Mouse (Mus musculus): Measurements from ENCODE around the gene Asgr2.
"Not testable (repeated sequence)": the region's sequence is repeated elsewhere in the genome, so short reads cannot be mapped to it uniquely, and the experiment has no call there.

Asgr2 gene

DNA sequence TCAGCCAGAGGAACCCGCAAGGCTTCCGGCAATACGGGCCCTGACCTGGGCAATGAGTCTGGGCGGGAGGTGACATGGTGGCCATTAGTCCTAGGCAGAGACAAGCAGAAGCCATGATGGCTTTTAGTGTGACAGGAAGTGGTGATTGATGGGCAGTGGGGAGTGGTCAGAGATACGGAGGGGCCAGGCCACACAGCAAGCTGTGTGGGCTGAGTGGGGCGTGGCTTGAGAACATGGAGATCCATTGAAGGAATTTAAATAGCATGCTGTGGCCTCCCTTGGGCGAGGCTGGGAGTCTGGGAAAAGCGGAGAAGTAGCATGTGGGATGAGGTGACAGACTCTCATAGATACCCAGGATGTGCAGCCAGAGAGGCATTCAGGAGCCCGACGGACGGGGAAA, 5.0 kb downstream of the Asgr2 start:
- no peak for DNase-seq (ENCODE audit: low spot score)

DNA sequence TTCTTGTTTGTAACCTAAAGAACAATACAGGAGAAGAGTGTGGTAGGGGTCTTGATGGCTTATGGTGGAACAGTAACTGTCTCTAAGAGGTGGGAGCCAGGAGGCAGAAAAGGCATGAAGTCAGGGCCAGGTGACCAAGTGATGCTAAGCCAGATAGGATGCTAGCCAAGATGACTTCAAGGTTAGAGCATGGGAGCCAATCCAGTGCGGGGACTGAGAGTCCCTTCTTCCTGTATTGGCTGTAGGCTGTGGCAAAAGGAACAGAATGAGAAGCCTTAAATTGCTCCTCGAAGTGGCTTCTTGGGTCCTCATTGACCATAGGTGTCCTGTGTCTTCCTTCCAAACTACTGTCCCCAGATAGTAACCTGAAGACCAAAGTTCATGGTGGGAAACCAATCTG, 6.7 kb downstream of the Asgr2 start:
- DNase-seq (ENCODE audit: low spot score): no peak

DNA sequence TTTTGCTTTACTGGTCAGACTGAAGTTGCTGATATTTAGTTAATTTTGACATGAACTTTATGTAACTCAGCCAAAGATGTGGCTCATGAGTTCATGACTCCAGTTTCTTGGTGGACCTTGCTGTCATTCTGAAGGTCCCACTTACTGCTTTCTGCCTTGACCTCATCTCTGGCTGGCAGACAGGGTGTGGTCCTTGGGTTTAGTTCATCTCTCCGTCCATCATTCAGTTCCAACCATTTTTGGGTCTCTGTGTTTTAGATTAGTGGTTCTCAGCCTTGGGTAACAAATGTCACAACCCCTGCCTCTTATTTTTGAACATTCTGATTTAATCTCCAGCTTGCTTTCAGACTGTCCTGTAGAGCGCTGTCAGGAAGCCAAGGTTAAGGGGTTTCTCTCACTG, 7.4 kb downstream of the Asgr2 start:
- DNase-seq (ENCODE audit: low spot score): no peak

DNA sequence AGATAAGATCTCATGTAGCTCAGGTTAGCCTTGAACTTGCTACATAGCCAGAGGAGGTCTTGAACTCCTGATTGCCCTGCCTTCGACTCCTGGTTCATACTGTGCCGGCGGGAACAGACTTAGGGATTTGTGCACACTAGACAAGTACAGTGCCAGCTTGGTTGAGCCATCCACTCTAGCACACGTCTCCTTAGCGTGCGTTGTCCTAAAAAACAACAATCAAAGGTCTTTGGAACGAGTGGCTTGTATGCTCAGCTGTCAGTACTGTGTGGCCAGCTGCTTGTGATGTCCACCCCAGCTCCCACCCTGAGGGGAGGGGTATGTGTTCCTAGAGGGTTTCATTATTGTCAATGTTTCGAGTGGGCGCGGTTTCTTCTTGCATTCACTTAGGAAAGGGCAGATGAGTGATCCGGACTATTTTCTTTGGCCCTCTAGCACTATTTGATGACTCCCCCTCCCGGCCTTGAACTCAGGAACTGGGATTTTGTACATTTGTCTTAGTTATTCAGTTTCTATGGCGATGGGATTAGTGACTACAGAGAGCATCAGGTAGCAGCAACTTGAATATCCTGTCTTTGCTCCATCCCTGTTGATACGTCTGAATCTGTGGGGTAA, 11.4 kb downstream of the Asgr2 start:
- peak; percentile 36 for DNase-seq (ENCODE audit: low spot score)

DNA sequence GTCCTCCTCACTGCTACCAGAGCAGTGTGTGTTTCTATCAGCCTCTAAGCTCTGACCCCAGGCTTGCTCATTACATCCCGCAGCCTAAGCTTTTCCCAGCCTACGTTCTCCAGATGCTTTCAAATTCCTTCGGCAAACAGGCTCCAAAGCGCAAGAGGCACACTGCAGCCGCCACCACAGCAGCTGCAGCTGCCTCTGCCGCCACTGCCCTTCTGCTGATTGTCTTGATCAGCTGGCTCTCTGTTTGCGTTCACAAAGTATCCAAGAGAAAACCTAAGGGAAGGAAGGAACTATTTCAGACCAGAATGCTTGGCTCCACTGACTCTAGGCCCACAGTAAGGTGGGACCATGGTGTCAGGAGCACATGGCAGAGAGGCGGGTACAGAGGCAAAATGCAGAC, 14.6 kb downstream of the Asgr2 start:
- DNase-seq (ENCODE audit: low spot score): no peak

DNA sequence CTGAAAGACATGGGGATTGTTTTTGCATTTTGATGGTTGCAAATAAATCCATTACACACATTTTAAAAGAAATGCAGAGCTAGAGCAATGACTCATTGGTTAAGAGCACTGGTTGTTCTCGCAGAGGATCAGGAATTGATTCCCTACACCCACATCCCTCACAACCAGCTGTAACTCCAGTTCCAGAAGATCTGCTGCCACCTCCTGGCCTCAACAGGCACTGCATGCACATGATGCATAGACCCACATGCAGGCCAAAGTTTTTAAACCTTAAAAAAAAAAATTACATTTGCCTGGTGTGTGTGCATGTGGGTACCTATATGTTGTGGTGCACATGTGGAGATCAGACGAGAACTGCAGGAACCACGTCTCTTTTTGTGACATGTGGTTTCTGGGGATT, 17.7 kb downstream of the Asgr2 start:
- DNase-seq (ENCODE audit: low spot score): peak; percentile 66

DNA sequence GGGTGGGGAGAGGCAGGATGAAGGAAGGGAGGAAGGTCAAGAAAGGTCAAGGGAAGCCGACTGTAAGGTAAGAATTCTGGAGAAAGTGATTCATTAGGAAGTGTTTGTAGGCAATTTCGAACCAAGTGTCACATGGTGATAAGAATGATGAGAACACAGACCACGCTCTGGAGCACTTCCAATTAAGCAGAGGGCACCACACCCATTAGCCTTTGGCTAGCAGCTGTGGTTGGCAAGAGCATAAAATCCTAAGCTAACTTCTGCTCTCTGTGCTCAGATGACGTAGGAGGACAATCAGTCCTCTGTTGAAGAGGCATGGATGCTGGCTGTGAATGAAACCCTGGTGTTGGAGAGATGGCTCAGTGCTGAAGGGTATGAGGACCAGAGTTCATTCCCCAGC, 22.1 kb downstream of the Asgr2 start:
- peak; percentile 36 for DNase-seq (ENCODE audit: low spot score)

DNA sequence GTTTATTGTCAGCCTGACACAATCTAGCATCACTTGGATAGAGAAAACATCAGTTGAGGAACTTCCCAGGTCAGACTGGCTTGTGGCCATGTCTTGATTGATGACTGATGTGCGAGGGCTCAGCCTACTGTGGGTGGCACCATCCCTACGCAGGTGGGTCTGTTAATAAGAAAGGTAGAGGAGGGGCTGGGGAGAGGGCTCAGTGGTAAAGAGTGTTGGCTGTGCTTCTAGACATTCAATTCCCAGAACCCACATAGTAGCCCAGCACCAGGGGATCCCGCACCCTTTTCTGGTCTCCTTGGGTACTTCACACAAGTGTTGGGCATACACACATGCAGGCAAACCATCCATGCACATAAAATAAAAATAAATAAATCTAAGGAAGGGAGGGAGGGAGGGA, 23.5 kb downstream of the Asgr2 start:
- no peak for DNase-seq (ENCODE audit: low spot score)

DNA sequence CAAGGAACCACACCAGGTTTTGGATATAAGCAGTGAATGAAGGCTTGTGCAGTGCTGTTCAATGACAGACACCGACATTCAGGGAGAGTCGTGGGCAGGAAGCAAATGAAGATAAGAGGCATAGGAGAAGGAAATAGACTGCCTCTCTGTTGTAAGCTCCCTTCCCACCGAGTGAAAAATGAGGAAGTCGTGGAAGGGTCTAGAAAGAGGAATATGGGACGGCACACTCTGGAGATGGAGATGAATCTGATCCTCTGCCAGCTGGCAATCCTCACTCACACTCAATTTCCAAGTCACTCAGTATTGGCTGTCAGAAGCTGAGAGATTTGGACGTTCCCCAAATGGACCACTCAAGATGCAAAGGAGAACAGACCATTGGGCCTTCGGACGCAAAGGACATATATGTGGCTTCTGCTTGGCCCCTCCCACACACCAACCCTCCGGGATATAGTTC, 37.5 kb downstream of the Asgr2 start, which contains the start of gene Mgl2:
Gene Mgl2, plus strand, starts transcription at position 404 of the 454 bp plus-strand sequence.
- DNase-seq (ENCODE audit: low spot score): no peak

DNA sequence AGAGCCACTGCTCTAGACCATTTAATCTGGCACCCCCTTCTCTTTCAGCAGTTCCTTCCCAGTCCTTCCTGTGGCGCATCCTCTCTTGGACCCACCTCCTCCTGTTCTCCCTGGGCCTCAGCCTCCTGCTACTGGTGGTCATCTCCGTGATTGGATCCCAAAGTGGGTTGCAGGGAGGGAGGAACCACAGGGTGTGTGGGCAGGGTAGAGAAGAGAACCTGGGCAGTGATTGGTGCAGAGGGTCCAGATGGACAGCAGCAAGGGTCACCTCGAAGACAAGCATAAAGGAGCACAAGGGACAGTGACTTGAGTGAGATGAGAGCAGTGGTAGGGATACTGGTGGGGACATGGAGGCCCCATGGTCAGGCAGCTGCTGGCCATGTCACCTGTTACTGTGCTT, 42.6 kb downstream of the Asgr2 start:
- DNase-seq (ENCODE audit: low spot score): not testable (repeated sequence)

DNA sequence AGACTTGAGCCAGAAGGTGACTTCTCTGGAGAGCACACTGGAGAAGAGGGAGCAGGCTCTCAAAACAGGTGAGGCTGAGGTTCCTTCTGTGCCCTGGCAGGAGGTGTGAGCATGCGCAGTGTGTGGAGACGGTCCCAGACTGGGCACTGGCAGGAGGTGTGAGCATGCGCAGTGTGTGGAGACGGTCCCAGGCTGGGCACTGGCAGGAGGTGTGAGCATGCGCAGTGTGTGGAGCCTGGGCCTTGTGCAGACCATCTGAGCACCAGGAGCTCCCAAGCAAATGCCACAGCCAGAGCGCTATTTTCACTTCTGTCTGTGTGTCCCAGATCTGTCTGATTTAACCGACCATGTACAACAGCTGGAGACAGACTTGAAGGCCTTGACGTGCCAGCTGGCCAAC, 43.5 kb downstream of the Asgr2 start:
- DNase-seq (ENCODE audit: low spot score): not testable (repeated sequence)

DNA sequence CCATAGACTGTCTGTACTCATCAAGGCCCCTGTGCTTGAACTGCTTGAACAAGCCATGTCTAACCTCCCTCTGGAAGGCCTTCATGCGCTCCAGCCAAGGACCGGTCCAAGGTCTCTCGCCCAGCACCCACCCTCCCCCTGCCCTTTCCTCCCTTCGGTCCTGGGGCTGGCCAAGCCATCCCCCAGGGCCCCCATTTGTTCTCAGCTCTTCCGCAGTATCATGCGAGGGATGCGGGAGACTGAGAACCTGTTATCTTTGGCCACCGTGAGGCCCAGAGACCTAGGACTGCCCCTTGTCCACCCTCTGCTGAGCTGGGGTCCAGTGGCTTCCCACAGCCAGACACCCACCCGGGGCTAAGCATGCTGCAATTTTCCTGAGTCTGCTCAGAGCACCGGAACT, 46.7 kb downstream of the Asgr2 start:
- no peak for DNase-seq (ENCODE audit: low spot score)

DNA sequence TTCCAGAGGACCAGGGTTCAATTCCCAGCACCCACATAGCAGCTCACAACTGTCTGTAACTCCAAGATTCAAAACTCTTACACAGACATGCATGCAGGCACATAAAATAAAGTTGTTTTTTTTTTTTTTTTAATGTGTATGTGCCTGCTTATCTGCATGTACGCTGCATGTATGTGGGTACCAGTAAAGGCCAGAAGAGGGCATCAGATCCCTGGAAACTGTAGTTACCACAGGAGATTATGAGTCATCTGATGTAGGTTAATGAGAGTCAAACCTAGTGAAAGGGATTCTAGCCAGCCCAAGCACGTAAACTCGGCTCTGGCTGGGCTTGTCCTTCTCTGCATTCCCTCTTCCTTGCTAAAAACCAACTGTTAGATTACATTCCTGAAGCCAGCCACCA, 58.6 kb downstream of the Asgr2 start:
- no peak for DNase-seq (ENCODE audit: low spot score)
